Mouse (Mus musculus) bone marrow, adult 2 months (tissue): ENCODE data around the gene Ccdc38.

Experiments
- CTCF ChIP-seq: fragments of 200-500 bp; IDR thresholded peaks from 2 replicates; pipeline ENCODE4 v1.5.1; 2011; ENCODE audit warnings: low read length, control low read depth; ENCODE audit not compliant: control insufficient read depth, insufficient read depth
- POLR2A ChIP-seq: fragments of 200-500 bp; IDR thresholded peaks from 2 replicates; pipeline ENCODE4 v1.6.1; 2011; ENCODE audit warnings: low read depth, mild to moderate bottlenecking, control low read depth, low read length, borderline replicate concordance; ENCODE audit not compliant: control insufficient read depth

DNA sequence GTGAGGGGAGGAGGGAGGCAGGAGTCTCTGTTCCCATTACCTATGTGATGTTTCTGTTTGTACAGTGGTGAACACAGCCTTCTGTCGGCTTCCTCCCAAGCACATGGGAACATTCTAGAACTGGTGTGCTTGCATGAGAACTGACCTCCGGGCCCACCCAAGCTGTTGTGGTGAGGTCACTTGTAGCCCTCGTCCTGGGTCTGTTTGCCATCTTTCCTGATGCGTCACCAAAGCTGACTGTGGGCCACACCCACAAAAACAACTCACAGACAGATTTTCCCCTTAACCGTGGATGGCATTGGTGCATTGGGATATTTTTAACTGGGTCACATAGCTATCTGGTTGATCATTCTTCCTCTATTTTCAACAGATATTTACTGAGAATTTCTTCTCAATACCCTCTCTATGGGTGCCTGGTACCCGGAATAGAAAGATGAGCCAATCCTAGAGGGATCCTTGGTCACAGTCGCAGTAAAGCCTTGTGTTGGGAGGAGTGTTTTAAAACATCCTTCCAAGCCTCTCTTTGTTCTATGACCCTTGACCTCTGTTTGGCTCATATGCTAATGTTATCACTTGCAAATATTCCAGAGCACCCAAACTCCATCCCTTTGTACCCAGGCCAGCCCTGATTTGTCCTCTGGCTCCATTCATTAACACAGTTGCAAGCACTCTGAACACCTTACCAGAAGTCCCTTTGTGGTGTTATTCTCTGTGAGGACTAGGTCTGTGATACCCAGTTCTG is 80.2 kb downstream of the Ccdc38 start:
- TF ChIP-seq POLR2A, result no peak
- no peak for TF ChIP-seq CTCF
